Mouse (Mus musculus) kidney, postnatal 0 days (tissue): ENCODE results near the gene Pms1. TPM values are rescaled to one million over a fixed set of nuclear protein-coding genes. Genes with fewer than 3 reads are reported as not detected.
"Not testable (repeated sequence)": the region's sequence is repeated elsewhere in the genome, so short reads cannot be mapped to it uniquely, and the experiment has no call there.

ENCODE experiments used
- ATAC-seq: fragments of 200-750 bp; cut with Nextera tagmentation; replicated peaks from 2 replicates; pipeline ENCODE4 v1.8.0; 2017; ENCODE audit warnings: low read depth, moderate number of reproducible peaks, moderate TSS enrichment, moderate library complexity; ENCODE audit not compliant: low FRiP score
- DNase-seq: peaks from one replicate; pipeline ENCODE4 v3.0.0-alpha.2; 2016; ENCODE audit warnings: low spot score
- H3K27ac ChIP-seq: fragments of 300-500 bp; sonication (generic); 2 replicates; pipeline ENCODE4 v1.5.1; 2014; ENCODE audit warnings: mild to moderate bottlenecking
- H3K27me3 ChIP-seq: fragments of 300-500 bp; sonication (generic); 2 replicates; pipeline ENCODE4 v1.6.1; 2014; ENCODE audit warnings: low read length, mixed read lengths; ENCODE audit not compliant: insufficient read depth
- H3K36me3 ChIP-seq: fragments of 300-500 bp; sonication (generic); 2 replicates; pipeline ENCODE4 v1.6.1; 2014; ENCODE audit warnings: low read length, mixed read lengths; ENCODE audit not compliant: insufficient read depth
- H3K4me1 ChIP-seq: fragments of 300-500 bp; sonication (generic); replicated peaks from 2 replicates; pipeline ENCODE4 v1.6.1; 2014; ENCODE audit warnings: antibody characterized with exemption, low read length, mixed read lengths; ENCODE audit not compliant: insufficient read depth
- H3K4me2 ChIP-seq: fragments of 300-500 bp; sonication (generic); 2 replicates; pipeline ENCODE4 v1.6.1; 2014; ENCODE audit warnings: mild to moderate bottlenecking, low read length, moderate library complexity, mixed read lengths
- H3K4me3 ChIP-seq: fragments of 300-500 bp; sonication (generic); replicated peaks from 2 replicates; pipeline ENCODE4 v1.5.1; 2014; ENCODE audit warnings: low read depth, low read length
- H3K9ac ChIP-seq: fragments of 300-500 bp; sonication (generic); 2 replicates; pipeline ENCODE4 v1.6.1; 2014; ENCODE audit warnings: low read depth, low read length
- H3K9me3 ChIP-seq: fragments of 300-500 bp; sonication (generic); replicated peaks from 2 replicates; pipeline ENCODE4 v1.6.1; 2016; ENCODE audit warnings: low read length, inconsistent platforms, mixed read lengths
- CTCF ChIP-seq: IDR thresholded peaks from 2 replicates; pipeline ENCODE4 v1.5.1; 2016; ENCODE audit warnings: antibody characterized with exemption, low read depth, mild to moderate bottlenecking, moderate library complexity
- WGBS: fragments of 180-500 bp; shearing (Covaris S2); extraction: QIAGEN DNeasy Blood & Tissue Kit; methylation state at CpG from one replicate; pipeline ENCODE4 v1.1.7; 2014; 5-methylcytosine and 5-hydroxymethylcytosine counted together
- polyA plus RNA-seq: library from polyadenylated mRNA; unstranded; fragments of >200 nt; fragmentation: Nextera tagmentation; extraction: Ambion mirVana; gene quantifications from 2 replicates; pipeline ENCODE4 v1.2.1, GENCODE M21; 2015

The Pms1 gene
- 11.7 and 12.9 TPM in 2 replicates for polyA plus RNA-seq

GRCm38 (mm10) chr1:53296581-53297383, at the start of gene Pms1, which contains the start of the genes Ormdl1 and Gm28778:
Pms1 (minus strand) TSS chr1:53297018.
Ormdl1 (plus strand) TSS chr1:53297095.
Gm28778 (plus strand) TSS chr1:53297111.
- WGBS: under 1% methylated on average over 65 of the region's 66 CpGs

GRCm38 (mm10) chr1:53341071-53341470, 44.3 kb upstream of the Pms1 start:
- no peak overlapping the region for H3K4me2 ChIP-seq
- TF ChIP-seq CTCF: no peak
- ATAC-seq (no peak), DNase-seq (no peak)
- no peak overlapping the region for H3K4me3 ChIP-seq
- WGBS: 98% methylated on average over 2 of the region's 2 CpGs
- no peaks in the 10 kb centered on the region for H3K27me3 ChIP-seq
- H3K27ac ChIP-seq: no peak overlapping the region
- no peaks in the 10 kb centered on the region for H3K4me1 ChIP-seq
- peaks cover 20% of the 10 kb centered on the region for H3K36me3 ChIP-seq
- no peaks in the 10 kb centered on the region for H3K9me3 ChIP-seq
- H3K9ac ChIP-seq: no peak overlapping the region

More at GRCm38 (mm10) chr1:53296581-53297383, at the start of gene Pms1, which contains the start of the genes Ormdl1 and Gm28778:
- H3K4me1 ChIP-seq: no peaks in the 10 kb centered on the region
- peak within 1 kb of the TSS; percentile 83 for H3K9ac ChIP-seq
- H3K27ac ChIP-seq: peak within 1 kb of the TSS; percentile 91
- no peaks in the 10 kb centered on the region for H3K9me3 ChIP-seq
- H3K27me3 ChIP-seq: no peaks in the 10 kb centered on the region
- ATAC-seq (peak; percentile 100), DNase-seq (peak; percentile 96)
- peak within 1 kb of the TSS; percentile 84 for H3K4me3 ChIP-seq
- H3K36me3 ChIP-seq: no peaks in the 10 kb centered on the region
- peak within 1 kb of the TSS; percentile 91 for H3K4me2 ChIP-seq
- no peak; the same call in 1 of the 2 replicates for TF ChIP-seq CTCF

- not testable (repeated sequence) for H3K27me3 ChIP-seq, H3K36me3 ChIP-seq, H3K4me3 ChIP-seq, H3K9me3 ChIP-seq, H3K27ac ChIP-seq, DNase-seq, H3K4me1 ChIP-seq, H3K4me2 ChIP-seq, H3K9ac ChIP-seq, ATAC-seq
- WGBS: 66% methylated on average over 2 of the region's 2 CpGs
Measured at GRCm38 (mm10) chr1:53337403-53337802, 40.6 kb upstream of the Pms1 start.

- ATAC-seq: no peak
- no peaks in the 10 kb centered on the region for H3K36me3 ChIP-seq
- no peaks in the 10 kb centered on the region for H3K27me3 ChIP-seq
- no peak for TF ChIP-seq CTCF
- no peak overlapping the region for H3K4me3 ChIP-seq
- no peaks in the 10 kb centered on the region for H3K4me1 ChIP-seq
- DNase-seq: no peak
- H3K27ac ChIP-seq: no peak overlapping the region
- H3K9me3 ChIP-seq: no peaks in the 10 kb centered on the region
- no peak overlapping the region for H3K4me2 ChIP-seq
- H3K9ac ChIP-seq: no peak overlapping the region
Measured at GRCm38 (mm10) chr1:53335465-53335864, 38.6 kb upstream of the Pms1 start.

DNA sequence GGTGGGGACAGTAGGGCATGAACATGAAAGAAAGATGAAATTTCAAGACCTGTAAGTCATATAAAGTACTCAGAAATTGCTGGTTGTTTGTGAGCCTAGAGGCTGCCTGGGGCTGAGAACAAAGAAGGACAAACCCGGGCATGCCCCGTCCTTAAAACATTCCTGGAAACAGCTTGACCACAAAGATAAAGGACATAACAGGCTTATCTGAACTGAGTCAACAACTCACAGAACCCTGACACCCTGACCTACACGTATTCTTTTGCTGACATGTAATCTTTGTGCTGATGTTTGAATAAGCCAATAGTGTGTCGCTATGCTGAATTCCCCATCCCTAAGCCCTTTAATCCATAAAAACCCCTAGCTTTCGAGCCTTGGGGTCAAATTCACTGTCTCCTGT, 36.7 kb upstream of the Pms1 start:
- not testable (repeated sequence) for H3K4me2 ChIP-seq, H3K27me3 ChIP-seq, DNase-seq, H3K9ac ChIP-seq, ATAC-seq, H3K4me1 ChIP-seq, H3K4me3 ChIP-seq, H3K27ac ChIP-seq, H3K9me3 ChIP-seq, H3K36me3 ChIP-seq
- 76% methylated on average over 5 of the region's 5 CpGs for WGBS

DNA sequence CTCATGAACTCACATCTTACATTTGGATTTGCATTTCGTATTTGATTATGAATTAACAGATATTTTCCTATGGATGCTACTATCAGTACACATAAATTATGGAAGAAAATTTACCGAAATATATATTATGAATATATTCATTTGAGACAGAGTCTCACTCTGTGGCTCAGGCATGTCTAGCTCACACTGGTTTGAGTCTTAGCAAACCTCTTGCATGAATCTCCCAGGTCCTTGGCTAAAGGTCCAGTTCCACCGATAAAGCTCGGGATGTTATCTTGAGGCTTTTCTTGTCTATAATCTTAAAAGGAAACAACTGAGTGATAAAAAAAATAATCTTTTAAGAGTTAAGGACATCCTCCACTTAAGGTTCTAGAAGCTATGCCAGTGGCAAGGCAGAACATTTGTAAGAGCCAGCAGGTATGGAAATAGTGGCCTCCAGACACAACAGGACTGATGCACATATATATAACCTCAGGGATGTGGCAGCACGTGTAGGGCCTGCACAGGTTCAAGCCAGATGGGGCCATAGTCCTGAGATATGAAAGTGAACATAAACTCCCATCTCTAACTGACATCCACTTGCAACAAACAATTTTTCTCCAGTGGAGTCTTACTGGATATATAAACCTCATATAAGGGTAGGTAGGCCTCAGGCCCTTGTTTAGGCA, 28.1 kb upstream of the Pms1 start:
- Histone ChIP-seq H3K36me3 (no peaks in the 10 kb centered on the region), H3K27ac (no peak overlapping the region), H3K4me1 (no peaks in the 10 kb centered on the region), H3K27me3 (no peaks in the 10 kb centered on the region), H3K4me2 (no peak overlapping the region), H3K4me3 (no peak overlapping the region), H3K9ac (no peak overlapping the region), H3K9me3 (no peaks in the 10 kb centered on the region)
- ATAC-seq (no peak), DNase-seq (no peak)
- 94% methylated on average over 5 of the region's 5 CpGs for WGBS
- no peak for TF ChIP-seq CTCF
